Mouse (Mus musculus) left cerebral cortex, adult 2 months (tissue): ENCODE results near the gene D630045J12Rik. TPM values are rescaled to one million over a fixed set of nuclear protein-coding genes. Genes with fewer than 3 reads are reported as not detected.

Source experiments
- DNase-seq, 2 experiments: peaks; one replicate each; pipeline ENCODE4 v3.0.0; 2021 to 2022; ENCODE audit warnings: low spot score in 2 of 2, mixed read lengths in 1 of 2; ENCODE audit errors: extremely low spot score in 1 of 2
- H3K27ac ChIP-seq: fragments of 200-600 bp; 2 replicates; pipeline ENCODE4 v1.8.1; 2022
- H3K4me3 ChIP-seq: fragments of 200-600 bp; 2 replicates; pipeline ENCODE4 v1.8.1; 2022
- CTCF ChIP-seq: fragments of 200-600 bp; IDR thresholded peaks from 2 replicates; pipeline ENCODE4 v1.8.1; 2022; ENCODE audit warnings: antibody characterized with exemption, mild to moderate bottlenecking, moderate library complexity
- intact Hi-C: fragments of 180-260 bp; cut with DNase I; formaldehyde crosslinking; loops from one replicate; pipeline ENCODE4 v1.15.1; 2025
- total RNA-seq, 2 experiments: library from RNA; stranded (reverse); gene quantifications; 2 replicates each; pipeline ENCODE4 v1.2.3; 2021

D630045J12Rik gene
- total RNA-seq, 2 experiments from 2014 or later = 46.0 to 49.9 TPM

GRCm38 (mm10) chr6:38180669-38181068, 73.1 kb downstream of the D630045J12Rik start:
- Histone ChIP-seq H3K27ac (no peak overlapping the region), H3K4me3 (no peak overlapping the region)
- intact Hi-C loops = no loop called here
- DNase-seq = no peak
- no peak for TF ChIP-seq CTCF

- intact Hi-C loops = no loop called here
Measured at GRCm38 (mm10) chr6:38165385-38165784, 88.4 kb downstream of the D630045J12Rik start.

GRCm38 (mm10) chr6:38164705-38165104, 89.1 kb downstream of the D630045J12Rik start:
- Histone ChIP-seq H3K4me3 (no peak overlapping the region), H3K27ac (no peak overlapping the region)
- peak in 1 of 2 experiments; percentile 26 for DNase-seq
- intact Hi-C loops = loop anchor here (5.0 kb wide), 1 partner anchor 88 kb away; the partner anchor contains the start of gene D630045J12Rik
- no peak for TF ChIP-seq CTCF

More at GRCm38 (mm10) chr6:38165385-38165784, 88.4 kb downstream of the D630045J12Rik start:
- Histone ChIP-seq H3K4me3 (no peak overlapping the region), H3K27ac (no peak overlapping the region)
- no peak for DNase-seq
- TF ChIP-seq CTCF = no peak

- intact Hi-C loops = loop anchor here (5.0 kb wide), 1 partner anchor 89 kb away; the partner anchor contains the start of gene D630045J12Rik
- TF ChIP-seq CTCF = no peak
- no peak overlapping the region for H3K27ac ChIP-seq
- DNase-seq = no peak
- H3K4me3 ChIP-seq = no peak overlapping the region
Measured at GRCm38 (mm10) chr6:38162825-38163504, 90.8 kb downstream of the D630045J12Rik start.

GRCm38 (mm10) chr6:38160556-38160955, 93.3 kb downstream of the D630045J12Rik start:
- TF ChIP-seq CTCF = no peak
- no peak for DNase-seq
- H3K27ac ChIP-seq = no peak overlapping the region
- no peak overlapping the region for H3K4me3 ChIP-seq
- intact Hi-C loops = loop anchor here (1.0 to 5.0 kb wide), 2 partner anchors 92 to 166 kb away; partner anchors contain the start of gene D630045J12Rik

GRCm38 (mm10) chr6:38160102-38160501, 93.7 kb downstream of the D630045J12Rik start:
- H3K4me3 ChIP-seq = no peak overlapping the region
- intact Hi-C loops = loop anchor here (1.0 to 5.0 kb wide), 2 partner anchors 92 to 166 kb away; partner anchors contain the start of gene D630045J12Rik
- DNase-seq = peak; percentile 74 to 79
- peak; percentile 90 for TF ChIP-seq CTCF
- H3K27ac ChIP-seq = no peak overlapping the region

- intact Hi-C loops = loop anchor here (5.0 kb wide), 1 partner anchor 152 kb away; no protein-coding TSS in a partner anchor
- Histone ChIP-seq H3K27ac (no peak overlapping the region), H3K4me3 (no peak overlapping the region)
- DNase-seq = no peak
- TF ChIP-seq CTCF = no peak
Measured at GRCm38 (mm10) chr6:38159576-38159975, 94.2 kb downstream of the D630045J12Rik start.

- Histone ChIP-seq H3K4me3 (no peak overlapping the region), H3K27ac (no peak overlapping the region)
- intact Hi-C loops = loop anchor here (5.0 kb wide), 1 partner anchor 151 kb away; no protein-coding TSS in a partner anchor
- DNase-seq = no peak
- TF ChIP-seq CTCF = no peak
Measured at GRCm38 (mm10) chr6:38157925-38158324, 95.9 kb downstream of the D630045J12Rik start.

- intact Hi-C loops = loop anchor here (5.0 kb wide), 1 partner anchor 149 kb away; no protein-coding TSS in a partner anchor
- H3K4me3 ChIP-seq = no peak overlapping the region
- no peak overlapping the region for H3K27ac ChIP-seq
- TF ChIP-seq CTCF = peak; percentile 39
- no peak for DNase-seq
Measured at GRCm38 (mm10) chr6:38156204-38156603, 97.6 kb downstream of the D630045J12Rik start.

- H3K27ac ChIP-seq = no peak overlapping the region
- H3K4me3 ChIP-seq = no peak overlapping the region
- no peak for DNase-seq
- no peak for TF ChIP-seq CTCF
- intact Hi-C loops = no loop called here
Measured at GRCm38 (mm10) chr6:38152305-38152704, 101.5 kb downstream of the D630045J12Rik start.

GRCm38 (mm10) chr6:38149483-38149882, 104.3 kb downstream of the D630045J12Rik start:
- H3K4me3 ChIP-seq = no peak overlapping the region
- no peak for DNase-seq
- H3K27ac ChIP-seq = no peak overlapping the region
- TF ChIP-seq CTCF = no peak
- intact Hi-C loops = no loop called here

GRCm38 (mm10) chr6:38148626-38149025, 105.2 kb downstream of the D630045J12Rik start:
- no peak overlapping the region for H3K4me3 ChIP-seq
- intact Hi-C loops = no loop called here
- H3K27ac ChIP-seq = no peak overlapping the region
- DNase-seq = no peak
- TF ChIP-seq CTCF = no peak
